Mouse (Mus musculus) adrenal gland, postnatal 4 days (tissue): ENCODE results near the gene Sync. TPM values are rescaled to one million over a fixed set of nuclear protein-coding genes. Genes with fewer than 3 reads are reported as not detected.

Source experiments
- DNase-seq, 2 experiments: peaks; one replicate each; pipeline ENCODE4 v3.0.0; 2021 to 2022; ENCODE audit warnings: low spot score in 2 of 2, mixed read lengths in 2 of 2
- long read RNA-seq, 2 experiments: library from polyadenylated mRNA; stranded (forward); transcript quantifications; one replicate each; pipeline ENCODE4 v2.0.0; 2021
- total RNA-seq, 2 experiments: library from RNA; stranded (reverse); gene quantifications; 2 replicates each; pipeline ENCODE4 v1.2.3; 2021

Sync gene
- total RNA-seq, result 1 to 10 TPM; 3.8 to 4.4 TPM
- long read RNA-seq, experiment 1, partial matches to known transcripts, result 0 of 1 reads
- long read RNA-seq, experiment 1, other reads (novel, unspliced or antisense), result 1 of 1 reads
- long read RNA-seq, experiment 2, partial matches to known transcripts, result 0 of 6 reads
- long read RNA-seq, experiment 2, other reads (novel, unspliced or antisense), result 3 of 6 reads

GRCm38 (mm10) chr4:129287472-129287981, at the start of gene Sync:
TSS of gene Sync (plus strand) at chr4:129287617.
- DNase-seq, result no peak

DNA sequence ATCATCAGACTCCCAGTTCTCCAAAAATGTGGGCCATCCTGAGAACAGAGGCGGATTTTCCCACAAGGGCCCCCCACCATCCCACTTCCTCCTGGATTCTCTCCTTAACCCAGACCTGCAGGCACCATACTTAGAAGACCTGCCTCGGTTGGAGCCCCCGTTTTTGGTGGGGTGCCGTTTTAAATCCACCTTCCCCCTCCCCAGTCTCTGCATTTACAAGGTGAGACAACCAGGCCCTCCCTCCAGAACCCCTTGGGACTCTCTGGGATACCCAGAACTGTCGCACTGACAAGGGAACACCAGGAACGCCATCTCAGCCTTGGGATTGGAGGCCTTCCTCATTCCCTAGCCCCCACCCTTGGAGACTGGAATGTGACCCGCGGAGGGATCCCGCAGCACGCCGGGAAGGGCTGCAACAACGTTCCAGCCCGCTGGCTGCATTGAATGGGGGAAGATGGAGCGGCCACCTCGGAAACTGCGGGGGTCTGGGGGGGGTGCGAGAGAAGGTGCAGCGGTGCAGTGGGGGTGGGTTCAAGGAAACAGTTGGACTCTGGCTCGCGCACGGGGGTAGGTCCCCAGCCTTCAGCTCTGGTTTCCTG, 49.5 kb upstream of the Sync start:
- DNase-seq, result no peak

DNA sequence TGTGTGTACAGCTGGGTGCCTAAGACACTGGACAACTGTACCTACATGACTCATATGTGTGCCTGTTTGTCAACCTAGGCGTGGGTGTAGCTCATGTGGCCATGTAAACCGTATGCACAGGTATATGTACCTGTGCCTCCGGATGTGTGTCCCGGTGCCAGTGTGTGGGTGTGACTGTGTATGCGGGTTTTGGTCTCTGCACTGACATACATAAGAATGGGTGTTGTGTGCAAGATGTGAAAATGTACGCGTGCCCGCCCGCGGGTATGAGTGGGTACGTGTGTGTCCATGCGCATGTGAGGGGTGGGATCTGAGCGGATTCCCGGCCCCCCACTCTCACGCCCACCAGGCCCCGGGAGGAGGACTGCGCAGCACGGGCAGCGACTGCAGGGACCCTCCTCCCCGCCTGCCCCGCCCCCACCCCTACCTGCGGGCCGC, 48.8 kb upstream of the Sync start:
- no peak for DNase-seq

GRCm38 (mm10) chr4:129239075-129239474, 48.3 kb upstream of the Sync start:
- DNase-seq, result peak in 1 of 2 experiments; percentile 49

DNA sequence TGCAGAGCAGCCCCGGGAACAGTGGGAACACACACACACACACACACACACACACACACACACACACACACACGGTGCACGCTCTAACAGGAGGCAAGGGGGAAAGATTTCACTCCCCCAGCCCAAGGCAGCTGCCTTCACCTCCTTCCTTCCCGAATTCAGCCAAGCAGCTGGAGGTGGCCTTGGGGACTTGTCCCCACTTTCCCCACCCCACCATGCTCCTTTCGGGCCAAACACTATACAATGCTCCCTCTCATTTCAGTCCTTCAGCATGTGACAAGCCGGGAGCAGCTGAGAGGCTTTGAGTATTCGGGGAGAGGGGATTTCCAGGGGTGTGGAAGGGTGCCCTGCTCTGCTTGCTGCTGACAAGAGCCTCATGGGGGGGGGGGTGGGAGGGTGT, 45.5 kb upstream of the Sync start:
- no peak for DNase-seq

- DNase-seq, result no peak
These were observed 45.1 kb upstream of the Sync start for GRCm38 (mm10) chr4:129242327-129242726.

GRCm38 (mm10) chr4:129242761-129243160, 44.7 kb upstream of the Sync start:
- DNase-seq, result no peak

GRCm38 (mm10) chr4:129244802-129245201, 42.6 kb upstream of the Sync start:
- no peak for DNase-seq

DNA sequence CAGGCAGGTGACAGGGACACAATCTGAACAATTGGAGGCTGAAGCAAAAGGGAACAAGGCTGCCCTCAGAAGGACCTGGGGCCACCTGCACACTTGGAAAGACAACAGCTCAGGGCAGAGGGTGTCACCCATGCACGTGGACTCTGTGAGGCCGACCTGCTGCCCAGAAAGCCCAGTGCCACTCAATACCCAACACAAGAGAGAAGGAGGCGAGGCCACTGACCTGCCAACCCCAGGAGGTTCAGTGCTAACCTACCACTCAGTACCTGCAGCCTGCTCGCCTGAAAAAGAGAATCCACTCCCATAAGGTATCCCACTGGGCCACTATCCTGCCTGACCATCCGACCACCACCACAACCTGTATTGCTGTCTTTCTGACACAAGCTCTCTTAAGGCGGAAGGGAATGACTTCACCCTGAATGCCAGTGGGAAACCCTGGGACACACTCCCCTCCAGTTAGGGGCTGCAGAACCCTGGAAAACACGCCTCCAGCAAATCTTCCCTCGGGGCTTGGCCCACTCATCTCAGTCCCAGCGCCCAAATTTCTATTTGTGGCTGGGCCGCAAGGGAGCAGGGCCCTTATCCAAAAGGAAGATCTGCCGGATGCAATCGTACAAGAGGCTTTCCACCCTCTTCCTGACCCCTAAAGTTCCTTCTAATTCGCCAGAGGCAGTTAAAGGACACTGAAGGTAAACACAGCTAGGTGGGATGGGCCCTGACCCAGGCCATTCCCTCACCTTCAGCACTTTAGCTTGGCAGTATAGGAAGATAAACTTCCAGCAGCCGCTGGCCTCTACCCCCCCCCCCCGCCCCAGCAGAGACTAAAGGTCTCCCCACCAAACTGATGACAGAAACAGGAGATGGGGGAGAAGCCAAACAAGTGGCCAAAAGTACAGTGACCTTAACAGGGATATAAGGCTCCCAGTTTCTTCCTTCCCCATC, 40.8 kb upstream of the Sync start:
- no peak for DNase-seq

- no peak for DNase-seq
These were observed 39.8 kb upstream of the Sync start for GRCm38 (mm10) chr4:129247381-129248242.

DNA sequence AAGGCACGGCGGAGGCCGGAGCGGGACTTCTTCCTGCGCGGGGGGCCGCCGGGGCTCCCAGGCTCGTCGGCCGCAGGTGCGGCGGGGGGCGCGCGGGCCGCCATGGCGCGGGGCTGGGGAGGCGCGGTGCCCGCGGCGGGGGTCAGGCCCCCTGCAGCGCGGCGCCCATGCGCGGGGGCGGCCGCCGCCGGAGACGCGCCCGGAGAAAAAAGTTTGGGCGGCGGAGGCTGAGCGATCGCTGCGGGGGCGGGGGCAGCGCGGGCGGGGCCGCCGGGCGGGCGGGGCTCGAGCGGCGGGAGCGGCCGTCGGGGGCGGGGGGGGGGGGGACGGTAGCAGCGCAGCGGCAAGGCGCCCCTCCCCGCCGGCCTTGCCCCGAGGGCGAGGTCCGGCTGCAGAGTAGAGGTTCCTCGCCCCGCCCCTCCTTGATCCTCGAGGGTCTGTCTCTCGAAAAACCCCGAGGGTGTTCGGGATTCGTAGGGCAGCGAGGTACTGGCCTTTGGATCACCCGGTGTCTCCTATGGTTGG, 39.1 kb upstream of the Sync start:
- no peak for DNase-seq

GRCm38 (mm10) chr4:129249288-129249687, 38.1 kb upstream of the Sync start:
- DNase-seq, result no peak

- no peak for DNase-seq
These were observed 36.5 kb upstream of the Sync start for GRCm38 (mm10) chr4:129250759-129251481.

- no peak for DNase-seq
These were observed 35.8 kb upstream of the Sync start for GRCm38 (mm10) chr4:129251482-129252125.

GRCm38 (mm10) chr4:129252492-129252891, 34.9 kb upstream of the Sync start:
- DNase-seq, result no peak

- DNase-seq, result no peak
These were observed 32.8 kb upstream of the Sync start for GRCm38 (mm10) chr4:129254571-129254970.

GRCm38 (mm10) chr4:129256450-129257380, 30.7 kb upstream of the Sync start:
- no peak for DNase-seq

DNA sequence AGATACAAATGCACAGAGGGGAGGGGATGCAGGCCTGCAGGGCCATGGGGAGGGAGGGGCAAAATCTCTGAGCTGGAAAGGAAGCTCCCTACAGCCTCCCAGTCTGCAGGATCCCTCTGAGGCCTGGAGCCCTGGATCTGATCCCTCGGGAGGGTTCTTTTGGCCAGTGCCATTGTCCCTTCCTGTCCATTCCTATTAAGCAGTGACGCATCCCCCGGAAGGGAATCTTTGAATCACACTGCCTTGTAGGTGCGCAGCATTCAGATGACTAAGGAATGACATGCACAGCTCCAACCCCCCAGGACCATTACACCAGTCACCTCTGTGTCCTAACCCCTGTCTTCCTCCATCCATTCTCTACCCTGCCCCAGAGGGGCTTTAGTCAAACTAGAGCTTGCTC, 28.3 kb upstream of the Sync start:
- no peak for DNase-seq
